Mouse (Mus musculus): ENCODE data around the gene Cxxc4. TPM values are rescaled to one million over a fixed set of nuclear protein-coding genes. Genes with fewer than 3 reads are reported as not detected.

The Cxxc4 gene
- total RNA-seq, 2 experiments from 2014 or later: 18.5 to 24.1 TPM

DNA sequence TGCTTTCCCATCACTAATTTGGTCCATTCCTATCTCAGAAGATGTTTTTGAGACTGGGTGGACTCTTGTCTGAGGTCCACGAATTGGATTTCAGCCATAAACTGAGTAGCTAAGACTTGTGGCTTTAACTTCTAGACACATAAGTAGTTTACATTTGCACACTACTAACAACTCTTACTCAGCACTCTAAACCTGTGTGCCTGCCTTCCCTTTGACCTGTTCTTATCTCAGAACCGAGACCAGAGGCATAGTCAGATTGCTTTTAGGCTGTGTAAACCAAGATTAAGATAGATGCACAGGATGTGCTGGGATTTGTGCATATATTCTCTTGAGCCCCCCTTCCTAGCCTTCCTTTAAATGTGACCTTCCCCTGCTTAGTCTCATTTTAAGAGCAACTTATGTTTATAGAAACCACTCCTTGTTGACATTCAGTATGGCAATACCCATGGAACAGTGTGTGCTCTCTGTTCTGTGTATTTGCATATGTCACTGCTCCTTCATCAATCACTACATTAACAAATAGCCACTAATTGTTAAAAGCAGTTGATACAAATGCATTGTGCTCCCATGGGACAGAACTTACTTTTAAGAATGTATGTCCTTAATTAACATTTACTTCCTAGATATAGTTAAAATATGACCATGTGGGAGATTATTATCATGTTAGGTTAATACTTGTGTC is 7.0 kb downstream of the Cxxc4 start:
- no peak for DNase-seq (ENCODE audit: low spot score in 2 of 2)

DNA sequence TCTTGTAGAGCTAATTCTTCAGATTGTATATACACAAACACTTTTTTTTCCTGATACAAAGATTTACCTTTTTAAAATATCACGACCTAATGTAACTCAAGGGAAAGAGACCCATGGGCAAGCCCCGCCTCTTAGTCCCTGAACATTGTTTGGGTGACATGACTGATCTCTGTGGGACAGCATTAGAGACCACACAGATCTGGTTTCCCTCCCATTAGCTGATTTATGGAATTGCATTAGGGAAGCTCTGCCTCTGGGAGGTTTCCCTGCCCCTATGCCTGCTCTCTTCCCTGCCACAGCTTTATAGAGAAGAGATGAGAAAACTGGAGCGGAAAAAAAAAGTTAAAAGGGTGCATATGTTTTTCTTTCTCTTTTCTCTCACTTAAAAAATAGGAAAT is 7.6 kb downstream of the Cxxc4 start:
- no peak for DNase-seq (ENCODE audit: low spot score in 2 of 2)

DNA sequence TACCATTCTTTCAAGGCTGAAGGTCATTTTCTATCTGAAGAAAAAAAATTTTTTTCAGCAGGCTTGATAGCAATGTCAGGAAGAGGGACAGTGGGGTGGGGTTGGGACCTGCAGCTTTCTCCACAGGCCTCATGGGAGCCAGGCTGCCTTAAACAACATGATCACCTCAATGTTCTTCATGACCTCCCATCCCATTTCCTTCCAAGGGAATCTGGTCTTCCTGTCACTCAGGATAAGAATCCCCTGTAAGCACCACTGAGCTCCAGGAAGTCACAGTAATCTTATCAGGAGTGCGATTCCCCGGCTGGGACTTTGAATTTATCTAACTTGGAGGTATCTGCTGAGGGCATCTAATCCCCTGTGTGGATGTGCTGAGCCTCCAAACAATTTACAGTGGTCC is 17.9 kb downstream of the Cxxc4 start:
- no peak for DNase-seq (ENCODE audit: low spot score in 2 of 2)

DNA sequence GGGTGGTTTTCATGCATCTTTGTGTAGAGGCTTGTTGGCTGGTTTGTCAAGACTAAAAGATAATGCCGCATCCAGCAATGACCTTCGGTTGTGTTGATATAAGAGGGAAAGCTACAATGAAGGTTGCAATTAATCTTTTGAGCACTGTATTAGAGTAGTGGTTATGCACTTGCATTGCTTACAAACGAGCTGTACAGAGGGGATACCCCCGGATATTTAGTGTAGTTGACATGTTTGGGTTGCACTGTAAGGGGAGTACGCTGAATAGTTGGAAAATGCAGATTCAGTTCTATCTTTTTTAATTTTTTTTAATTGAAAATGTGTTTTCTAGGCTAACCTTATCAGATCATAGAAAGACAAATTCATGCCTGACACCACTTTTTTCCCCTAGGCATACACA is 22.4 kb downstream of the Cxxc4 start:
- no peak for DNase-seq (ENCODE audit: low spot score in 2 of 2)

DNA sequence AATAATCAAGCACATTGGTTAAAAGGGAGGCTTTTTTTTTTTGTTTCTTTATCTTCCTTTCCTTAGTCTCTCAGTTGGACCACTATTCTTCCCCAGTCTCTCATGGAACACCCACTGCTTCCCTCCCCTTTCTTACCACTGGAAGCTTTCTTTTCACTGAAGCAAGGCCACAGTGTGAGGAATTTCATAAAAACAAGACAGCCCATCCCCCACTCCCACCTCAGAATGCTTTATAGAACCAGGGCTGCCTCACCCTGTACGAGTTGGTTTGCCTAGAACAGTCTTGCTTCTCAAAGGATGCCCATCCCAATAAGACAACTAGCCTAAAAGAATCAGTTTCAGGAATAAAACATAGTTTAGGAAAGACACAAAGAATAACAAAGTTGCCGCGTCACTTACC is 23.0 kb downstream of the Cxxc4 start:
- DNase-seq (ENCODE audit: low spot score in 2 of 2): no peak

DNA sequence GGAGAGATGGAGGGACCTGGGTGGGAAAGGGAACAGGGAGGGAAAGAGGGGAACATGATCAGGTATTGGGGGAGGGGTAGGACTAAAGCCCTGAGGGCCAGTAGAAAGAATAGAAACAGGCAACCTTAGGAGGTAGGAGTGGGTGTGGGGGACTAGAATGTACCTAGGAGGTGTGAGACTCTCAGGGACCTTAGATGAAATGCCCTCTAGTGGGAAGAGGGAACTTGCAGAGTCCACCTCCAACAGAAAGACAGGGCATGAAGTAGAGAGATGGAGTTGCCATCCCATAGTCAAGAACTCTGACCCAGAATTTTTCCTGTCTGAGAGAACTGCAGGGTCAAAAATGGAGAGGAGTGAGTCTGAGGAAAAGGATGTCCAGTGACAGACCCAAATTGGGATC is 43.4 kb downstream of the Cxxc4 start:
- DNase-seq (ENCODE audit: low spot score in 2 of 2): no peak

DNA sequence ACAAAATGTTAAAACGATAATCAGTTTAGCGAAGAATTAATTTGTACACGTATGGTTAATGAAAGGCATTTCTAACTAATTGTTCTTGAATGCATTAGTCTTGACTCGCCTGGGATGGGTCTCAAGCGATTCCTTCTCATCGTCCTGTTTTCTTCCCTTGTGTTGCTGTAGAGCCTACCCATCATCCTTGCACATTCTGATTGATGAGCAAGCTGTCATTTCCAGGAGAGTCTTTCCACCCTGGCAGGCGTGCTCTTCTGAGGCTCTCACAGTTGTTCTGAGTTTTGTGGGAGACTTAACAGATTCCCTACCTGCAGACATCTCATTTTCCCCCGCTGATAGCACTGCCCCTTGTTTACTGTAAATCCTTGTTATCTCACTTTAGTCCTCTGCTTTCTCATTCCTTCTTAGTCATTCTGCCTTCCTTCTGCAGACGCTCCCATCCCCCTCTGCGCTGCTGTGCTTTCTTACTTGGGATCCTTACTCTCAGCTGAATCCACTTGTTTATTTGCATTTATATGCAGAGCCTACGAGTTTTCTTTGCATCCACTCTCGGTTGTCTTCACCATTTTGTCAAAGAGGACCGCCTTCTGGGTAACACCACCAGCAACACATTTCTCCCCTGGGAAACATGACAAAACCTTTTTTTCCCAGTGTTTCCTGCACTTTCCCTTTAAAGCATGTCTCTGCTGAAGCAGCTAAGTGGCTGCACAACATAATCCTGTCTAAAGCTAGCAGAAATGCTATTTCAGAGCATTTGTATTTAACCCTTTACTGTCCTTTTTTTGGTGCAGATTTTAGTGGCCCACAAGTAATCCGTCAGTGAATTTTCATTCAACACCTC is 45.5 kb downstream of the Cxxc4 start:
- peak in 1 of 2 experiments; percentile 28 for DNase-seq (ENCODE audit: low spot score in 2 of 2)

DNA sequence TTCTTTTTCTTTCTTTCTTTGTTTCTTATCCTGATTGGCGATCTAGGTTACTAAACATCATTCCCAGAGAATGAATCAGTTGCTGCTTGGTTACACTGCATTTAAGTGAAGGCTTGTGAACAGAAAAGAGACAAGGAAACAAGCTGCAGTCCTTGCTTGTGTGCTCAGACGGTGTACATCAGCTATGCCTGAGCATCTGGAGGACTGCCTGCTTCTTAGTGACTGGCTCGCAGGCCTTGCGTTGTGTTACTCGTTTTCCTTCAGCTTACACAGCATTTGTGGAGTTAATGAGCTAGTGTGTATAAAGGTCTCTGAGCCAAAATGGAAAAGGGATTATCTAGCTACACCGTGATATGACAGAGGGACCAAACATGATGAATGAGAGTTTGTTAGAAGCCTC is 58.9 kb downstream of the Cxxc4 start:
- no peak for DNase-seq (ENCODE audit: low spot score in 2 of 2)

DNA sequence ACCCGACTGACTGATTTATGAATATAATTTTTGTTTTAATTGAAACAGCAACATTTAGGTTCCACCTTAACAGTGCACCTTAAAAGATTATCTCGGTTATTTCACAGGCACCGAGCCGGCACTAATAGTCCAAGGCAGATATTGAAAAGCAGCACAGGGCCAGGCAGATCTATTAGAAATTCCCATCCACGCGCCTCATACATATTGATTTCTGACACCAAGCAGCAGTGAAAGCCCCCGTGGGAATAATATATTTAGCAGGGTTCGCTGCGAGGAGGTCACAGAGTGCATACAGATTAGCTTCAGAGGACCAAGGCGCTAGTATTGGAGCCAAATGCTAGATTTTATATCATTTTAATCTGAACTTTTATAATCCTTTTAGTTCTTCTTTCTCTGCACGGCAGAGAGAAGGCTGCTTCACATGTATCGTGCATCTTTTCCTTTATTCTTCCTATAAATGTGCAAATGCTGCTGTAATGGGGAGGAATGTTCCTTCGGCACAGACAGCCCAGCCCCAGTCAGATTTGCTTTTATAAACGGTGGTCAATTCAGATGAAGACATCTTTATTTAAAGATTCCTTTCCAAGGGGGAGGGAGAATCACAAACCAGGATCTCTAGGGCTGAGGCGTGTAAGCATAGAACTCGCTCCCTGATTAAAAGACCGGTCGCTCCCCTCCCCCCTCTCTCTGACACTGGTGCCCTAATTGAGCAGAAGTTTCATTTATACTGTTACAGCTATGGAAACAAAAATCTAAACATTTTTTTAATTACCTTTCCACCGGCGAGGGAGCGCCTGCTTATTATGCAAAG is 66.6 kb downstream of the Cxxc4 start:
- DNase-seq (ENCODE audit: low spot score in 2 of 2): peak in 1 of 2 experiments; percentile 11

DNA sequence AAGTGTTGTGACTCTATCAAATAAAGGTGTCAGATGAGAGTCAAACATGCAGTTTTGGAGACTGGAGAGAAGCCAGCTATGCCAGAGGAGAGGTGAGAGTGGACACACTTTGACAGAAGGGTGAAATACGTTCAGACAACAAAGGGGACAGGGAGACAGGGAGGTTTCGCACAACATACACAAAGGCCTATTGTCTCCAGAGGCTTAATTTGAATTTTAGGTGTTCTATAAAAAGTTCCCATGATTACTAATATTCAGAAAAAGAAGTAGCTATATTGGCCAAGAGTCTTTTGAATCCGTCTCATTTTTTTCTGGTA is 67.2 kb downstream of the Cxxc4 start:
- DNase-seq (ENCODE audit: low spot score in 2 of 2): no peak

DNA sequence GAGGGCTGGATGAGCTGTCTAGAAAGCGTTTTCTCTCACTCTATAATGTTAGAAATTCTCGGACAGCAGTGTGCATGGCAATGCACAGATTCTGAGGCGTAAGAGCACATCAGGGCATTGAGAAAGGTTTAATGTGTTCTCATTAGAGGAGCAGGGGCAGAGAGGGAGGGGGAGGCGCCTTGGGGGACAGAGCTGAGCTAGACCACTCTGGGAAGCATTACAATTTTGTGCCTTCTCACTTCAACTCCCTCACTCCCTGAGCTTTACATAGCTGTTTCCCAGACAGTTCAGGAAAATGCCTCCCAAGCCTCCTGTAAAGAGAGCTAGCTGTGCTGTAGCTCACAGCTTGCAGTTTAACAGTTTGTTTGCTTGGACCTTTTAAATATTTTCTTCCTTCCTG is 70.2 kb downstream of the Cxxc4 start:
- DNase-seq (ENCODE audit: low spot score in 2 of 2): no peak

DNA sequence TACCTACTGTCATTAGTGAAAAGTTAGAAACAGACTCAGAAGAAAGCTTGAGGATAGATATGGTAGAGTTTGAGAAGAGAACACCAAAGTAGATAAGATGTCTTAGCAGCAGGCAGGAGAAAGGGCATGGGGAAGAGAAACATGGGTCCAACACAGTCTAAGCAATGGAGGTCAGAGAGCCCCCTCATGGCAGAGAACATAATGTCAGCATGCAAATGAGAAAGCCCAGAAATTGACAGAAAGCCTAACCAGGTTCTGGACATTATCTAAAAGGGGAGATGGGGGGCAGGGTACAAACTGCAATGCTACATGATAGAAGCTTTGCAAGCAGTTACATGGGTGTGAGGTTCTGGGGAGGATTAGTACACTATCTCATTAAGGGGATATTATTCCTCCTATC is 71.5 kb downstream of the Cxxc4 start:
- DNase-seq (ENCODE audit: low spot score in 2 of 2): no peak

Small RNAs within 50 kb of the gene (microRNA-seq; reads per million reads assigned to microRNA genes)
- 0 reads per million in 2 experiments for gene Mir1895
